Mouse (Mus musculus) layer of hippocampus, adult 18-20 months (tissue): ENCODE measurements at regions not wholly inside any gene's neighbourhood (a gene's known extent, or its start where the extent isn't known, plus 50 kb on each side); places are given as distances from the start of the nearest gene placed in this dataset.

Experiments
- DNase-seq, 2 experiments: peaks; one replicate each; pipeline ENCODE4 v3.0.0; 2022; ENCODE audit warnings: low spot score in 2 of 2

GRCm38 (mm10) chr5:33516211-33516610 lies 82.4 kb upstream of the Nkx1-1 start:
- DNase-seq, result no peak

GRCm38 (mm10) chr5:33512253-33512884 lies 78.6 kb upstream of the Nkx1-1 start:
- DNase-seq, result no peak

- DNase-seq, result no peak
Measured at GRCm38 (mm10) chr5:33511529-33512252, 77.9 kb upstream of the Nkx1-1 start.

GRCm38 (mm10) chr5:33505786-33506185 lies 72.0 kb upstream of the Nkx1-1 start:
- no peak for DNase-seq

- no peak for DNase-seq
Measured at GRCm38 (mm10) chr5:33501735-33502495, 68.1 kb upstream of the Nkx1-1 start.

GRCm38 (mm10) chr5:33501211-33501610 lies 67.4 kb upstream of the Nkx1-1 start:
- no peak for DNase-seq

- DNase-seq, result peak; percentile 46 to 87
Measured at GRCm38 (mm10) chr5:33495900-33496529, 62.2 kb upstream of the Nkx1-1 start.

- no peak for DNase-seq
Measured at GRCm38 (mm10) chr5:33495276-33495675, 61.5 kb upstream of the Nkx1-1 start.

- DNase-seq, result peak; percentile 13 to 57
Measured at GRCm38 (mm10) chr5:33492604-33493315, 59.0 kb upstream of the Nkx1-1 start.

GRCm38 (mm10) chr5:33489286-33489685 lies 55.5 kb upstream of the Nkx1-1 start:
- DNase-seq, result no peak

GRCm38 (mm10) chr5:33488152-33488561 lies 54.4 kb upstream of the Nkx1-1 start:
- no peak for DNase-seq

- DNase-seq, result no peak
Measured at GRCm38 (mm10) chr5:33485765-33486164, 52.0 kb upstream of the Nkx1-1 start.
